Mouse (Mus musculus) c-Kit-positive CD71-positive TER-119-positive erythroid progenitor cells, embryonic 14.5 days (primary cell): ENCODE measurements around the gene Asic3.
A peak's percentile ranks its signal among the peaks of the same experiment; 100 is the strongest.

Experiments
- DNase-seq: peaks from one replicate; pipeline ENCODE4 v3.0.0-alpha.2; 2013; ENCODE audit warnings: low spot score

The Asic3 gene

GRCm38 (mm10) chr5:24413042-24413693 lies at the start of gene Asic3:
Asic3 (plus strand) TSS chr5:24413392.
- no peak for DNase-seq

- no peak for DNase-seq
Observed at GRCm38 (mm10) chr5:24363467-24363866, 49.7 kb upstream of the Asic3 start.

- no peak for DNase-seq
Observed at GRCm38 (mm10) chr5:24364061-24364460, 49.1 kb upstream of the Asic3 start.

- DNase-seq: no peak
Observed at GRCm38 (mm10) chr5:24364508-24364907, 48.7 kb upstream of the Asic3 start, which contains the start of gene Nos3. Nos3 (plus strand) TSS chr5:24364810.

GRCm38 (mm10) chr5:24364963-24365362 lies 48.2 kb upstream of the Asic3 start:
- no peak for DNase-seq

GRCm38 (mm10) chr5:24365528-24365927 lies 47.7 kb upstream of the Asic3 start:
- no peak for DNase-seq

GRCm38 (mm10) chr5:24366426-24366825 lies 46.8 kb upstream of the Asic3 start:
- no peak for DNase-seq

GRCm38 (mm10) chr5:24369767-24370166 lies 43.4 kb upstream of the Asic3 start:
- no peak for DNase-seq

- no peak for DNase-seq
Observed at GRCm38 (mm10) chr5:24373807-24374206, 39.4 kb upstream of the Asic3 start.

GRCm38 (mm10) chr5:24374216-24374615 lies 39.0 kb upstream of the Asic3 start:
- no peak for DNase-seq

- DNase-seq: no peak
Observed at GRCm38 (mm10) chr5:24374666-24375328, 38.4 kb upstream of the Asic3 start.

- DNase-seq: no peak
Observed at GRCm38 (mm10) chr5:24378700-24379099, 34.5 kb upstream of the Asic3 start.

- no peak for DNase-seq
Observed at GRCm38 (mm10) chr5:24379501-24379900, 33.7 kb upstream of the Asic3 start.

GRCm38 (mm10) chr5:24380499-24380898 lies 32.7 kb upstream of the Asic3 start:
- no peak for DNase-seq

- DNase-seq: no peak
Observed at GRCm38 (mm10) chr5:24381486-24381885, 31.7 kb upstream of the Asic3 start.

- no peak for DNase-seq
Observed at GRCm38 (mm10) chr5:24381988-24382387, 31.2 kb upstream of the Asic3 start.

GRCm38 (mm10) chr5:24383026-24383859 lies 29.9 kb upstream of the Asic3 start:
- peak; percentile 86 for DNase-seq

- DNase-seq: no peak
Observed at GRCm38 (mm10) chr5:24384407-24384806, 28.8 kb upstream of the Asic3 start.

GRCm38 (mm10) chr5:24385374-24385773 lies 27.8 kb upstream of the Asic3 start:
- no peak for DNase-seq

GRCm38 (mm10) chr5:24385887-24386550 lies 27.2 kb upstream of the Asic3 start:
- no peak for DNase-seq

GRCm38 (mm10) chr5:24387264-24388241 lies 25.6 kb upstream of the Asic3 start:
- DNase-seq: no peak
